Mouse (Mus musculus) liver, adult 2 months (tissue): ENCODE data around the gene Ubald1. TPM values are rescaled to one million over a fixed set of nuclear protein-coding genes. Genes with fewer than 3 reads are reported as not detected.
A peak's percentile ranks its signal among the peaks of the same experiment; 100 is the strongest.

Source experiments
- DNase-seq: peaks from one replicate; pipeline ENCODE4 v3.0.0-alpha.2; 2011; ENCODE audit warnings: low read depth, low spot score; ENCODE audit errors: extremely low read depth
- H3K27ac ChIP-seq: fragments of 200-500 bp; replicated peaks from 2 replicates; pipeline ENCODE4 v1.5.1; 2012; ENCODE audit warnings: low read depth, mild to moderate bottlenecking, control low read depth, inconsistent platforms, low read length; ENCODE audit not compliant: insufficient read depth
- H3K27me3 ChIP-seq: fragments of 200-500 bp; 2 replicates; pipeline ENCODE4 v1.6.1; 2012; ENCODE audit warnings: mild to moderate bottlenecking, moderate library complexity, low read length, inconsistent platforms; ENCODE audit not compliant: control insufficient read depth, insufficient read depth
- H3K36me3 ChIP-seq: fragments of 200-500 bp; 2 replicates; pipeline ENCODE4 v1.6.1; 2012; ENCODE audit warnings: low read length, inconsistent platforms; ENCODE audit not compliant: control insufficient read depth, insufficient read depth
- H3K4me1 ChIP-seq: fragments of 200-500 bp; 2 replicates; pipeline ENCODE4 v1.6.1; 2011; ENCODE audit warnings: low read length; ENCODE audit not compliant: control insufficient read depth, insufficient read depth
- H3K4me3 ChIP-seq: fragments of 200-500 bp; 2 replicates; pipeline ENCODE4 v1.5.1; 2011; ENCODE audit warnings: low read depth, mild to moderate bottlenecking, control low read depth, low read length, moderate library complexity; ENCODE audit not compliant: insufficient read depth
- H3K79me2 ChIP-seq: fragments of 200-500 bp; 2 replicates; pipeline ENCODE4 v1.6.1; 2012; ENCODE audit warnings: inconsistent platforms, mild to moderate bottlenecking, low read length, moderate library complexity; ENCODE audit not compliant: control insufficient read depth, insufficient read depth
- H3K9ac ChIP-seq: fragments of 200-500 bp; 2 replicates; pipeline ENCODE4 v1.6.1; 2012; ENCODE audit warnings: low read depth, mild to moderate bottlenecking, control low read depth, inconsistent platforms, low read length
- CTCF ChIP-seq: fragments of 200-500 bp; IDR thresholded peaks from 2 replicates; pipeline ENCODE4 v1.5.1; 2011; ENCODE audit warnings: low read depth, low read length, control low read depth
- POLR2A ChIP-seq: fragments of 200-500 bp; IDR thresholded peaks from 2 replicates; pipeline ENCODE4 v1.6.1; 2011; ENCODE audit warnings: low read length, control low read depth; ENCODE audit not compliant: insufficient read depth; ENCODE audit errors: extremely low read depth
- WGBS: fragments of 180-500 bp; shearing (Covaris S2); methylation state at CpG from one replicate; pipeline ENCODE4 v1.1.7; 2018; 5-methylcytosine and 5-hydroxymethylcytosine counted together
- polyA plus RNA-seq: library from polyadenylated mRNA; depleted of rRNA; stranded (reverse); fragments of >200 nt; gene quantifications from 2 replicates; pipeline ENCODE4 v1.2.3, GENCODE M21; 2012
- total RNA-seq: library from RNA; depleted of rRNA; stranded (reverse); fragments of >200 nt; gene quantifications from 2 replicates; pipeline ENCODE4 v1.2.3, GENCODE M21; 2014

The Ubald1 gene
- total and polyA plus RNA-seq, 2 experiments: 4.0 to 15.5 TPM

GRCm38 (mm10) chr16:4916608-4917007 lies 36.5 kb upstream of the Ubald1 start:
- DNase-seq: no peak
- Histone ChIP-seq H3K4me1 (peaks cover 9% of the 10 kb centered on the region), H3K36me3 (peaks cover 12% of the 10 kb centered on the region; the same call in 1 of the 2 replicates), H3K27ac (no peak overlapping the region), H3K9ac (no peak overlapping the region), H3K79me2 (no peaks in the 10 kb centered on the region), H3K27me3 (no peaks in the 10 kb centered on the region), H3K4me3 (no peak overlapping the region)
- TF ChIP-seq CTCF (no peak), POLR2A (no peak)
- 88% methylated on average over 2 of the region's 2 CpGs for WGBS

- DNase-seq: no peak
- Histone ChIP-seq H3K4me1 (peaks cover 9% of the 10 kb centered on the region), H3K4me3 (no peak overlapping the region), H3K79me2 (no peaks in the 10 kb centered on the region), H3K27ac (no peak overlapping the region), H3K9ac (no peak overlapping the region), H3K27me3 (no peaks in the 10 kb centered on the region), H3K36me3 (peaks cover 14% of the 10 kb centered on the region; the same call in 1 of the 2 replicates)
- TF ChIP-seq POLR2A: no peak
- TF ChIP-seq CTCF: no peak
- WGBS: 64% methylated on average over 3 of the region's 3 CpGs
Observed at GRCm38 (mm10) chr16:4915931-4916330, 35.8 kb upstream of the Ubald1 start.

- Histone ChIP-seq H3K79me2 (no peaks in the 10 kb centered on the region), H3K27ac (peak overlapping the region; percentile 63; the same call in 1 of the 2 replicates), H3K9ac (no peak overlapping the region), H3K27me3 (no peaks in the 10 kb centered on the region), H3K4me1 (peaks cover 9% of the 10 kb centered on the region), H3K36me3 (peaks cover 18% of the 10 kb centered on the region; the same call in 1 of the 2 replicates), H3K4me3 (no peak overlapping the region)
- peak; percentile 60 for DNase-seq
- WGBS: 44% methylated on average over 12 of the region's 12 CpGs
- TF ChIP-seq CTCF (peak; percentile 72), POLR2A (no peak)
Observed at GRCm38 (mm10) chr16:4913783-4914735, 33.9 kb upstream of the Ubald1 start.

- Histone ChIP-seq H3K27me3 (no peaks in the 10 kb centered on the region), H3K36me3 (peaks cover 17% of the 10 kb centered on the region; the same call in 1 of the 2 replicates), H3K27ac (peak overlapping the region; percentile 63), H3K4me3 (no peak overlapping the region), H3K9ac (peak overlapping the region; percentile 16; the same call in 1 of the 2 replicates), H3K4me1 (peaks cover 12% of the 10 kb centered on the region), H3K79me2 (no peaks in the 10 kb centered on the region)
- TF ChIP-seq POLR2A (no peak), CTCF (no peak)
- DNase-seq: peak; percentile 45
- 54% methylated on average over 11 of the region's 11 CpGs for WGBS
Observed at GRCm38 (mm10) chr16:4912907-4913782, 33.0 kb upstream of the Ubald1 start.

- H3K9ac ChIP-seq: no peak overlapping the region
- H3K27me3 ChIP-seq: no peaks in the 10 kb centered on the region
- WGBS: 81% methylated on average over 10 of the region's 10 CpGs
- TF ChIP-seq CTCF (no peak), POLR2A (no peak)
- no peak for DNase-seq
- H3K27ac ChIP-seq: no peak overlapping the region
- peaks cover 17% of the 10 kb centered on the region for H3K4me1 ChIP-seq
- H3K36me3 ChIP-seq: peaks cover 17% of the 10 kb centered on the region; the same call in 1 of the 2 replicates
- no peak overlapping the region for H3K4me3 ChIP-seq
- H3K79me2 ChIP-seq: no peaks in the 10 kb centered on the region
Observed at GRCm38 (mm10) chr16:4912074-4912648, 32.0 kb upstream of the Ubald1 start.
